Mouse (Mus musculus): Measurements from ENCODE around the gene Olfr1085. TPM values are rescaled to one million over a fixed set of nuclear protein-coding genes. Genes with fewer than 3 reads are reported as not detected.
"Not testable (repeated sequence)": the region's sequence is repeated elsewhere in the genome, so short reads cannot be mapped to it uniquely, and the experiment has no call there.

The Olfr1085 gene
- not detected for total RNA-seq (2021)
- long read RNA-seq, experiment 1 = 0 reads
- long read RNA-seq, experiment 2 = 0 reads

- DNase-seq (ENCODE audit: low spot score in 2 of 2) = no peak
These were observed at the start of gene Olfr1085 for GRCm38 (mm10) chr2:86661919-86662318. Gene Olfr1085 (minus strand): TSS chr2:86662019.

- no peak for DNase-seq (ENCODE audit: low spot score in 2 of 2)
These were observed 36.5 kb upstream of the Olfr1085 start, which contains the start of gene Olfr1087 for GRCm38 (mm10) chr2:86698295-86698694. Gene Olfr1087 (minus strand): TSS chr2:86698395.

DNA sequence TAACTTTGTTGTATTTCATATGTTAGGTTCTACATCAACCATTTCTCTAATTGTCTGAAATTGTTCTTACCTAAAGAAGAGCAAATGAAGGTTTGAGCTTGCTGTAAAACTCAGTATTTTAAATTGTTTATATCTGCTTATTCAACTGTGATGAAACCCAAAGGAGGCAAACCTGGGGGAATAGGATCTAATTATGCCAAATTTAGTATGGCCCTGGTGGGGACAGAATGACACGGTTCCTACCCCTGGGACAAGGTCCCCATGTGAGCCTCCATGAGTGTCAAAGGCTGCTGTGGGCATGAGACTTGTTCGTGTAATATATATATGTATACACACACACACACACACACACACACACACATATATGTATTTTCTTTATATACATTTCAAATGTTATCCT, 18.2 kb upstream of the Olfr1085 start, which contains the start of gene Olfr1086:
Olfr1086 (minus strand) TSS at position 101 of the 400 bp plus-strand sequence.
- no peak for DNase-seq (ENCODE audit: low spot score in 2 of 2)

GRCm38 (mm10) chr2:86639625-86640024, 22.2 kb downstream of the Olfr1085 start, which contains the start of gene Olfr1084:
Gene Olfr1084 (minus strand): TSS chr2:86639725.
- DNase-seq (ENCODE audit: low spot score in 2 of 2) = not testable (repeated sequence)

Other genes with a start within 250 kb of the Olfr1085 start
- gene Olfr1061, start 248.0 kb downstream of the Olfr1085 start, total RNA-seq (2021) = not detected
- gene Olfr1062, start 235.3 kb downstream of the Olfr1085 start, total RNA-seq (2021) = not detected
- not detected for gene Olfr1065, start 211.4 kb downstream of the Olfr1085 start, total RNA-seq (2021)
- gene Olfr1066, start 205.8 kb downstream of the Olfr1085 start, total RNA-seq (2021) = not detected
- gene Olfr228, start 174.6 kb downstream of the Olfr1085 start, total RNA-seq (2021) = not detected
- not detected for gene Olfr1076, start 153.6 kb downstream of the Olfr1085 start, total RNA-seq (2021)
- not detected for gene Olfr1079, start 119.5 kb downstream of the Olfr1085 start, total RNA-seq (2021)
- not detected for gene Olfr1080, start 103.8 kb downstream of the Olfr1085 start, total RNA-seq (2021)
- gene Olfr1082, start 63.1 kb downstream of the Olfr1085 start, total RNA-seq (2021) = not detected
- not detected for gene Olfr1084, start 22.3 kb downstream of the Olfr1085 start, total RNA-seq (2021)
- gene Olfr1086, start 18.1 kb upstream of the Olfr1085 start, total RNA-seq (2021) = not detected
- not detected for gene Olfr1087, start 36.4 kb upstream of the Olfr1085 start, total RNA-seq (2021)
- not detected for gene Olfr1089, start 71.7 kb upstream of the Olfr1085 start, total RNA-seq (2021)
- not detected for gene Olfr1090, start 97.0 kb upstream of the Olfr1085 start, total RNA-seq (2021)
- gene Olfr1093, start 120.5 kb upstream of the Olfr1085 start, total RNA-seq (2021) = not detected
- gene Olfr141, start 148.0 kb upstream of the Olfr1085 start, total RNA-seq (2021) = not detected
- gene Olfr1094, start 162.6 kb upstream of the Olfr1085 start, total RNA-seq (2021) = not detected
- gene Olfr1095, start 189.7 kb upstream of the Olfr1085 start, total RNA-seq (2021) = not detected
- not detected for gene Gm13723, start 212.8 kb upstream of the Olfr1085 start, total RNA-seq (2021)
- not detected for gene Olfr1097, start 230.2 kb upstream of the Olfr1085 start, total RNA-seq (2021)